Mouse (Mus musculus) mouse embryonic stem cell (cell line): ENCODE measurements around the gene Upp2.

ENCODE experiments used
- in situ Hi-C, 2 experiments: fragments of 300-500 bp; cut with MboI; formaldehyde crosslinking; loops; 1 replicate in 1 of 2; 3 replicates in 1 of 2; pipeline ENCODE4 v1.14.3; 2019 to 2020; ENCODE audit warnings: low sequenced_read_pairs in 2 of 2, low pct_unique_long_range_greater_than_20kb in 1 of 2, mixed read lengths in 1 of 2; ENCODE audit not compliant: unreplicated experiment in 1 of 2

Gene Upp2

DNA sequence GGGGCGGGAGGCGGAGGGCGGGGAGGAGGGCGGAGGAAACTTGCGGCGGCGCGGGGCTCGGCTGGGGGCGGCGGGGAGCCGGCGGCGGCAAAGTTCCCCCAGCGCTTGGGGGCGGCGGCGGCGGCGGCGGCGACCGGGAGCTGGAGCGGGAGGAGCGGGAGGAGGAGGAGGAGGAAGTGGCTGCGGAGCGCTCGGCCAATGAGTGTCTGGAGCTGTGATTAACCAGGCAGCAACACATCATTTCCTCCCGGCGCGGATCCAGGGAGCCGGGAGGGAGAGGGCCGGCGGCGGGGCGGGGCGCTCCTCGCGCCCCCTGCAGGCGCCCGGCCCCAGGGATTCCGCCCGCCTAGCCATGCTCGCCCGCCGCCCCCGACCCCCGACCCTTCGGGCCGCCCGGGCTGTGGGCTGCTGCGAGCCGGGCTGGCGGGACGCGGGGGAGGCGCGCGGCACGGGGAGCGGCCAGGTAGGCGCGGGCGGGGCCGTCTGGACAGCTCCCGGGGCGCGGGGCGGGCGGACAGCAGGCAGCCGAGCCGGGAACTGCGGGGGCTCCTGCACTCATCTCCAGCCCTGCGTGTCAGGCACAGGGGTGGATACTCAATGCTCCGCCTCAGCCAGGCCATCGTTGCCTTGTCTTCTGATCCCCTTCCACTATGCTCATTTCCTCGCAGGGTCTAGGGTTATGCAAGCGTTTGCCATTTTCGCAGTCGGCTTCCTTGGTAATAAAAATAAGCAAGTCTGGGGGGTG, at the start of gene Upp2, which contains the start of gene Acvr1:
Gene Upp2, plus strand, starts transcription at position 233 of the 745 bp plus-strand sequence.
Gene Acvr1, minus strand, starts transcription at position 92 of the 745 bp plus-strand sequence.
- in situ Hi-C loops, result loop anchor here in 1 of 2 experiments (5.0 kb wide), 1 partner anchor 90 kb away; no protein-coding TSS in a partner anchor

DNA sequence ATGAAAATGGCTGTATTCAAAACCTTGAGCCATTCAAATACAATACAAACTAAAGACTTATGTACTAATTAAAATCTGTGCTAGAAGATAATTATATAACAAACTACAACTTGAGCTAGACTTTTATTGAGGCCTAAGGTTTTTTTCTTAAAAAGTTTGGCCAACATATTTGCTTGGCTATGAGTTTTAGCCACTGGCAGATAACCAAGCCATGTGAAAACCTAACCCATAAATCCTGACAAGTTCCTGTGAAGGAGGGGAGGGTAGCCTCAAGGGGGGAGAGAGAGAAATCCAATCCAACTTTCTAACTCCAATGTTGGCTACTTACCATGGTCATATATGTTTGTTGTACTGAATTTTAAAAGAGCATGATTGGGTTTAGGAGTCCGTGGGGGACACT, 48.6 kb upstream of the Upp2 start:
- in situ Hi-C loops, result no loop called here

DNA sequence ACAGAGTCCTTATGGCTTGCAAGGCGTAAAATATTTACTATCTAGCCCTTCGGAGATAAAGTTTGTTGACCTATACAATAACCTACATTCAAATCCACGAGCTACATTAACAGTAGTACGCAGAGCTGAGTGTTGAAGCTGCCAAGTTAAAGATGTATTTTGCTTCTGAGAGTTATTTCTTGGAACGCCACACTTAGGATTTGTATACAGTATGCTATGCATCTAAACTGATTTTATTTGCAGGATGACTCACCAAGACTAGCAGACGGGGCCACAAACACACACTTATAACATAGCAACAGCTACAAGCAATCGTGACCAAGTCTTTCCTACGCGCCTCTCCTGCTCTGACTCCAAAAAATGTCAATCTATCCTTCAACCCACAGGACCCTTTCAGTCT, 46.4 kb upstream of the Upp2 start:
- in situ Hi-C loops, result no loop called here

DNA sequence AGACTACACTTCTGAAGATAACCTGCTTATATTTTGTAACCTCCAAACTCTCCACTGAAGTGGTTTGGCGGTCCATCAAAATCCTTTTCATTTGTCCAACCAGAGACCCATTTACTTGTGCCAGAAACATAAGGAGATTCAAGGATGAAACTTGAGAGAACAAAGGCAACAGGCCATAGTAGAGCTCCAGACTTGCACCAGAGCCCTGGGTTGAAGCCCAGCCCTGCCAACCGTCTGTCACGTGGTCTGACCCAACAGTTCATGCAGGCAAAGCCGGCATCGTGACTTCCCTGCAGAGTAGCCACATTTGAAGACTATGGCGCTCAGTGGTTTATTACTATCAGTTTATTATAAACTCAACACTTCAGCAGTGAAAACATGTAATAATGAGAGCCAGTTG, 45.5 kb upstream of the Upp2 start:
- in situ Hi-C loops, result no loop called here

DNA sequence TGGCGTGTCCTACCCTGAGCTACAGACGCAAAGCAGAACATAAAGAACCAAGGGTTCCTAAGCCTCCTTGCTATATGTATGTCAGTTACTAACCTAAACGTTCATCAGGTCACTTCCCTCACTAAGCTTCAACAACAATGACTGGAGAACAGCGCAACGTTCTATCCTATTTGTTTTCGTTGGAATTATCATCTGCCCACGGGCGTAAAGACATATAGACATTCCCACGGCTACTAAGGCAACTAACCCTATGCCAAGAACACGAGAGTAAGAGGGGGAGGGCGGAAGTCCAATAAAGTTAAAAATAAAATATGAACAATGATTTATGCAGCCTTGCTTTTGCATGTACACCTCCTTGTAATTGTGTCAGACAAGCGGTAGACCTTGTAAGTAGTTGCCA, 44.0 kb upstream of the Upp2 start:
- in situ Hi-C loops, result no loop called here

DNA sequence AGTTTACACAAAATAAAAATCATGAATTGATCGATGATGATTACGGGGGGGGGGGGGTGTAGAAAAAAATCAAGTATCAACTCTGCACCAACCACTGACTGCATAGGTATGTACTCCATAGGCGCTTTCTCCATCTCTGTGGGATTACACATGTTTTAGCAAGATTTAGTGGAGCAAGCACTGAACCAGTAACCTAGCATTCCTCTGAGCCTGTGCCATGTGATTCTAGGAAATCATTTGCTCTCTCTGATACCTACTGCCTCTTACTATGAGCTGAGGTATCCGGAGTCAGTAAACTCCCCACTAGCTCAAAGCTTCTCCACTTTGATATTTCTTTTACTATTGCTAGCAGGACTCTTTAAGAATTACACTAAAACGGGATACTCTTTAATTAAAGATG, 43.2 kb upstream of the Upp2 start:
- in situ Hi-C loops, result no loop called here

DNA sequence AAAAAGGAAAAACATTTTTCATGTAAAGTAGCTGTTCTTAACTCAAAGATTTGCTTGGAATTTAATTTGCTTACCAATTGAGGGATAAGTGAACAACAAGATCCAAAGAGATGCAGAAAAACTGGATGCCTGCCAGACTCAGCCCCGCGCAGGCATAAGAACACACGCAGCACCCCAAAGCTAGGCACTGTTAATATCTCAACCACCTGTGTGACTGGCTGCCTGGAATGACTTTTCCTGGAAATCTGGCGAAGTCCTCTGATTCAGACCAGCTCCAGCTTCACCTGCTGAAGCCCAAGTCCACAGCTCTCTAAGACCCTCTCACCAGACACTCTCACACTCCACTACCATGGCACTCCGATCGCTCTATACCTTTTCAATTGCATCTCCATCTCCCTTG, 42.7 kb upstream of the Upp2 start:
- in situ Hi-C loops, result no loop called here

DNA sequence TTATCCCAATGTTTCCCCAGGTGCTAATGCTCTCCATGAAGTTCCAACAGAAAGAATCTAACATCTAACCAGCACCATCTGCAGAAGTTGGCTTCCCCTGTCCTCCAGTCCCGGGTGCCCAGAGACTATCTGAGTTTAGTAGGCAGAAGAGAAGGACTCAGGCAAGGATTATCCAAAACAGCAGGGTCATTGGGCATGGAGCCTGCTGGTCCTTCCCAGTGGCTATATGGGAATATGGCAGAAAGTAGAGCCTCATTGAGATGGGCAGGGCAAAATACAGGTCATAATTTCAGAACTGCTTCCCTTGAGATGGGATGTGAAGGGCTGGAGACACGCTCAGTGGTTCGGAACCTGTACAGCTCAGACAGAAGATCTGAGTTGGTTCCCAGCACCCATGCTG, 39.3 kb upstream of the Upp2 start:
- in situ Hi-C loops, result no loop called here

DNA sequence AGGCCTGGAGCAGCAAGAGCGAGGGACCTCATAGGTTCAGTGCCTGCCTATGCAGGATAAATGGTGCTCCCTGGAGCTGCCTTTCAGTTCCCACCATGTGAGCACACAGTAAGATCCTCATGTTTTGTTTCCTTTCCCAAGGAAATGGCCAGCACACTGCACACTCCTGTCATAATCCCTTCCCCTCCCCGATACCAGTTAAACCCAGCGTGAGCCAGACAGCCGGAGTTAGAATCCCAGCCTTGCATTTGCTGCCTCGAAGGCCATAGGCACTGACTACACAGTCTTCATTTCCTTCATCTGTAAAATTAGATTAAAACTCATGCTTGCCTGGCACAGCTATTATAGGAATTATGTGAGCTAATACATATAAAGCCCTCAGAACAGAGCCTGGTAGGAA, 37.7 kb upstream of the Upp2 start:
- in situ Hi-C loops, result no loop called here

DNA sequence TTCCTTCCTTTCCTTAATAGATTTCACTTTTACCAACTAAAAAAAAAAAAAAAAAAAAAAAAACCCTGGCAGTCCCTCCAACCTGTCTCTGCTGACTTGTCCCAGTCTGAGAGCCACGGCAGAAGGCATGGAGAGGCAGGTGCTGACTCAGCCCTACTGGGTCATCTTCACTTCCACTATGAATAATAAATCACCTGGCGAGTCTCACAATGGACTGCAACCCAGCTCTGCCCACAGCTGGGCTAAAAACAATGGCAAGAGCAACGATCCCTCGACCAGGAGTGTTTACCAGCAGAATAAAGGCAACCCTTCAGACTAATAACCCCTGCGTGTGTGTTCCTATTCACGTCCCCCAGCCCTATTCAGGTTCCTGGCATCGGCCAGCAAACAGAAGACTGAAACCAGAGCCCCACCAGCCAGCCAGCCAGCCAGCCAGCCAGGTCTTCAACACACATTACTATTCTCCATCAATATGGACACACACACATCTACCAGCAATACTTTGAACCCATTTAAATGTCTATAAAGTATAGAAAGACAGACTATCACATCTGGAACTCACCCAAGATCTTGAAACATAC, 37.1 kb upstream of the Upp2 start:
- in situ Hi-C loops, result no loop called here

DNA sequence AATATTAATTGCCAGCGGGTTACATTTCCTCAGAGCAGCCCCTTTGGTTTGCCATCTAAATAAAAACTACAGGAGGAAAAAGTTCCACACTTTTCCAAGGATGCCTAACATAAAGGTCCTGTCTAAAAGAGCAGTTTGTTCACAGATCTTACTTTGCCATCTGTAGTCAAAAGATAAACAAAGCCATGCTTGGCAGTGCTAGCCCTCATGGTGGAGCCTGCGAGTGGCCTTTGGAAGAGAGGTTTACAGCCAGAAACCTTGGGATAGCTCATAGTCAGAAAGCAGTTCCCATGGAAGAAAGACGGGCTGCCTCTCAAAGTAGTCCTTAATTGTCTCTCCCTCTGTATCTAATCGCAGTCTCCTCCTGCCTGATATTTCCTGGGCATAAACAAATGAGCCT, 36.6 kb upstream of the Upp2 start:
- in situ Hi-C loops, result no loop called here

DNA sequence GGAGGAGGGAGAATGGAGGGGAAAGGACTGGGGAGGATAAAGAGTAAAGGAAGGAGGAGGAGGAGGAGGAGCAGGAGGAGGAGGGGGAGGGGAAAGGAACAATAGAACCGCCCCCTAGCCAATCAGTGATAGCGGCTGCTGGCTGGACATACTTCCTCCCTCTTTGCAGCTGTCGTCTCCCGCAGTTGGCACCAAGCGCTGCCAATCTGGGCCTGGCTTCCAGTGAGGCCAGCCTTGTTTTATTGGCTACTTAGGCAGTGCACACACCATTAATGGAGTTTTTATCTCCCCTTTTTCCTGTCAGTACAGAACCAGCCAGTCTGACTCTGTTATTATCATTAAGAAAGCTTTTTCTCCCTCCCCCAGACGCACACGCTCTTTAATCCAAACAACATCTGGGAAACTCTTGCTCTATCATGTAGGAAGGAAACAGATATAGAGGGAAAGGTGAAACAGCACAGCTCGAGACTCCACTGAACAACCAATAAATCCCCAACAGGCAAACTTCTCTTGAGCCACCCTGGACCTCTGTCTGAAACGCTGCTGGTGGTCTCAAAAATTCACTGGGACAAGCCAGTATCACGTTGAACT, 34.7 kb upstream of the Upp2 start:
- in situ Hi-C loops, result no loop called here

DNA sequence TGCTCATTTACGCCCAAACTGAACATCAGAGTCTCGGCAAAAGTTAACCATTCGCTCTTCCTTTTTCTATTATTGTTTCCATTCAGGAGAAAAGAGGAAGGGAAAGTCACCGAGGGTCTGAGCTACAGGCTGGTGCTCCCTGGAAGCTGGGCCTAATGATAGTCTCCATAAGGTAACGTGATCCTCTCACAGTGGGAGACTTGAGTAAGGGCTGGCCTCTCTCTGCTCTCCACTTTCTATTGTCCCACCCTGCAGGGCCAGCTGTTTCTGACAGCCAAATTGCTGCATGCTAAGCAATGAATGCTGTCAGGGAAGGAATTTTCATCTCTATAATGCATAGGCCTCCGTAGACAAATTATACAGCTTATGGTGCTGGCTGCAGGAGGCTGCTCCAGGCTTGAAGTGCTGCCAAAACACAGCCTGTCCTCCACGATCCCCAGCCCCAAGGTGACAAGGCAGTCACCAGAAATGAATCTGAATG, 33.5 kb upstream of the Upp2 start:
- in situ Hi-C loops, result no loop called here

DNA sequence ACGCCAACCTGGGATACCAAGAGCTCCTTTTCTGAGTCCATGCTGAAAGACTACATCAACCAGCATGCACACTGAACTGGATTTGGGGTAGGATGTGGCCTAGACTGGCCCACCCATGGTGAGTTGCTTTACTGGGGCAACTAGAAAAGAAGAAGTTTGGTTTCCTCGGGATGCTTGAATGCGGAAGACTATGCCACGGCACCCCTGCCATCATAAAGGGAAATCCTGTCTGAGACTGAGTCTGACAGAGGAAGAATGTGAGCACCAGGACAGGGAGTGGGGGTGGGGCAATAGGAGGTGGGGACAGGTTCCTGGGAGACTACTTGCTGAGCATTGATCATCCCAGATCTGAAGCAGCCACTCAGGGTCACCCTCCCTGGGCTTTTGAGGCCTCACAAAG, 32.7 kb upstream of the Upp2 start:
- in situ Hi-C loops, result no loop called here

DNA sequence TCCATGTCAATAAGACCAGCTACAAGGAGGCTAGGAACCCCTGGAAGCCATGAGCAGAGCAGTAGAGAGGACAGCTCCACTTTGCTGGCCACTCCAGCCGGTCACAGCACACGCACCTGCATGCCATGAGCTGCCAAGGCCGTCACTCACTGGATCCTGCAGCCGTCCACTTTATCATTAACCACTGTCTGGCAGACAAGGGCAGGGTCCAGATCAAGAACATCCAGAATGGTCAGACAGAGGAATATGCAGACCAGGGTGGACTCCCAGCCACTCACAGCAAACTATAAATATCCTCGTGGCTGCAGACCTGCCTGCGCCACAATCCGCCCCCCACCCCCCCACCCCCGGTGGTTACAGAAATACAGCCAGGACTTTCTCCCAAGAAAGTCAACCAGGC, 31.9 kb upstream of the Upp2 start:
- in situ Hi-C loops, result no loop called here

DNA sequence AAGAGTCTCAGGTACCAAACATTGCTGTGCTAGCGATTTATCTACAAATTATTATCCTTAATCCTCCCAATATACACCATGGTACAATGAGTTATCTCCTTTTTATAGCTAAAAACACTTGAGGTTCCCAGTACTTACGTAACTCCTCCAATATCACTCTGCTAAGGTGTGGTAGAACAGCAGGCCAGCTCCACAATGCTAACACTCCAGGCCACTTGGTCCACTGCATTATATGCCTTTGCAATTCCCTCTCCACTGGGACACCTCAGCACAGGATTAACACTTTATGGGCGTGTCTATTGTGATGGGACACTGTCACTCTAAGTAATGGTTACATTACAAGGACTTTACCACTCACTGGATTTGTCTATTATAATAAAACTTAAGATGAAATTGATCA, 30.3 kb upstream of the Upp2 start:
- in situ Hi-C loops, result no loop called here

DNA sequence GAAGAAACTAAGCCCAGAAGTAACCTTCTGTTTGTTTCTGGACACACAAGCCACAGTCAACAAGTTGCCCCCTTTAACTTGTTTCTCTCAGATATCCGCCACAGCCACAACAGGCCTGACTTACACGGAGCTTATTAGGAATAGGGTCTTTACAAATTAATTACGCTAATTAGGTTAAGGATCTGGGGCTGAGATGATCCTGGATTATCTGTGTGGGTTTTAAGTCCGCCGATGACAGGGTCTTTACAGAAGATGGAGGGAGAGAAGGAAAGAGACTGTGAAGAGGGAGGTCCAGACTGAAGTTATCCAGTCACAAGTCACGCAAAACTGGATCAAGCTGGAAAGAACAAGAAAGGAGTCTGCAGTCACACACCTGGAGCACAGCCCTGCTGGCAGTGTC, 28.9 kb upstream of the Upp2 start:
- in situ Hi-C loops, result no loop called here

DNA sequence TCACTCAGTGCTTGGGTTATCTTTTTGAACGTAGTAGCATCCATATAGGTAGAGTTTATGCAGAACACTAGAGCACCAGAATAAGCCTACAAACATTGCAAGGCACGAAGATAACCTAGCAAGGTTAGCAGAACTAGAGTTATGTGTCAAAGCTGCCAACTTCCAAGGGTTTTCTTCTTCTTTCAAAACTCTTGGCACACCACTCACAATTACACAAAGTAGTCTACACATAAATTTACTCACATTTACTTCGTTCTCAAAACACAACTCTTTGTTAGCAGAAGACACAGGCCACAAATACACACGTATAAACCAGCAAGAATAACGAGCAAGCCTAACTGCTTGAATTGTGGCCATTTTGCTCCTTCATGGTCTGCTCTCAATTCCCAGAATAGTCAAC, 23.8 kb upstream of the Upp2 start:
- in situ Hi-C loops, result no loop called here

DNA sequence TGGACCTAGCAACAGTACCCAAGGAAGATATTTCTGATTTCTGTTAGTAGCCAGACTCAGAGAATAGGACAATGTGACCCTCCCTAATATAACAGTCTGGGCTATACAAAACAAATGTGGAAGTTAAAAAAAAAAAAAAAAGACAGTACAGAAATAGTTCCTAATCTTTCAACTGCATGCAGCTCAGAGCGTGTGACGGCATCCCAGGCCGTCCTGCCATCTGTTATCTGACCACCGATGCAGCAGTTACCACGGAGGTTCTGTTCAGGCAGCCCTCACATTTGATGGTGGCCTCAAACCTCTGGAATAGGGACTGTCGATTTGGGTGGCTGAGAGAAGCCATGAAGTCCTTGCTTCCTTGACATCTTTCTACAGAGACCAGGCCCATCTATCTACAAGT, 22.7 kb upstream of the Upp2 start:
- in situ Hi-C loops, result no loop called here

DNA sequence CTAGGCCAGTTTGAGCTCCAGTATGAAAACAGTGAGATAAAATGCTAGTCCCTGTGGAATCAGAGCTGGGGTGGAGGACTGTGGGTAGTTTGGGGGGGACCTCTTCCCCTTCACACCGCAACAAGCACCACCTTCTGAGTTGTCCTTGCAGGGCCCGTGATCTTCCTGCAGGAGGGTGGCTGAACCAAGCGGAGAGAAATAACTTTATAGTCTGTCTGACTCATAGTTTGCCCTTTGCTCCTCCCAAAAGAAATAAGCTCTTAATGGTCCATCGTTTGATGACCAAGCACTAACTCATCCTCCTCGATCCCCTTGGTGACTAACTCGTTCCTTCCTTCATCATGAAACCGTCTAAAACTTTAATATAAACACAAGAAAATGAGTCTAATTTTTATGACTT, 20.8 kb upstream of the Upp2 start:
- in situ Hi-C loops, result no loop called here
